Mouse (Mus musculus) kidney, adult 2 months (tissue): ENCODE results near the gene 1110008L16Rik.

ENCODE experiments used
- CTCF ChIP-seq: fragments of 200-500 bp; conservative IDR thresholded peaks from 2 replicates; pipeline ENCODE4 v1.5.1; 2011; ENCODE audit warnings: low read depth, mild to moderate bottlenecking, control low read depth, low read length, moderate library complexity, mixed read lengths; ENCODE audit not compliant: insufficient read depth, insufficient read length
- POLR2A ChIP-seq: fragments of 200-500 bp; IDR thresholded peaks from one replicate; pipeline ENCODE4 v1.6.1; 2011; ENCODE audit warnings: low read depth, low read length, control low read depth

- TF ChIP-seq POLR2A (no peak), CTCF (no peak)
Measured at GRCm38 (mm10) chr12:55422057-55422456, 122.7 kb downstream of the 1110008L16Rik start.
